Mouse (Mus musculus) urinary bladder, adult 18-20 months (tissue): ENCODE data around the gene Dcpp2.
"Not testable (repeated sequence)": the region's sequence is repeated elsewhere in the genome, so short reads cannot be mapped to it uniquely, and the experiment has no call there.

ENCODE experiments used
- DNase-seq, 2 experiments: peaks; one replicate each; pipeline ENCODE4 v3.0.0; 2022; ENCODE audit warnings: low spot score in 2 of 2, mixed read lengths in 2 of 2

Gene Dcpp2

DNA sequence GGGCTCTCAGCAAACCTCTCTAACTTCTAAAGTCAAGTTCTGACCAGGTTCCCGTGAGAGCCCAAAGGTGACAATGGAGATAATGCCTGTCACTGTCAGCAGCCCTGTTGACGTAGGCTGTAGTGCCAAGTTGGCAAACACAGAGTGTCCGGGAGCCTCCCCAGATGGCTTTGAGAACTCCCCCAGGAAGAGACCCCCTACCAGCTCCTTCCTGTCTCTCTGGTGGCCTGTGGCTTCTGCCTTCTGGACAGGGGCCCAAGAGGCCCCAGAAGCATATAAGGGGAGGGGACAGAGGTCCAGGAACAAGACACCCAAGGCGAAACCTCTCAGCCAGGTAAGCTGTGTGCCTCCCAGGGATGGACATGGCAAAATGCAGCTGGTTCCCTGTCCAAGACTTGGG, at the start of gene Dcpp2, which contains the start of gene Dcpp1:
Dcpp2 (plus strand) TSS at position 305 of the 400 bp plus-strand sequence.
Dcpp1 (plus strand) TSS at position 301 of the 400 bp plus-strand sequence.
- DNase-seq = not testable (repeated sequence)

- DNase-seq = no peak
Measured at GRCm38 (mm10) chr17:23831201-23831600, 49.5 kb upstream of the Dcpp2 start.

DNA sequence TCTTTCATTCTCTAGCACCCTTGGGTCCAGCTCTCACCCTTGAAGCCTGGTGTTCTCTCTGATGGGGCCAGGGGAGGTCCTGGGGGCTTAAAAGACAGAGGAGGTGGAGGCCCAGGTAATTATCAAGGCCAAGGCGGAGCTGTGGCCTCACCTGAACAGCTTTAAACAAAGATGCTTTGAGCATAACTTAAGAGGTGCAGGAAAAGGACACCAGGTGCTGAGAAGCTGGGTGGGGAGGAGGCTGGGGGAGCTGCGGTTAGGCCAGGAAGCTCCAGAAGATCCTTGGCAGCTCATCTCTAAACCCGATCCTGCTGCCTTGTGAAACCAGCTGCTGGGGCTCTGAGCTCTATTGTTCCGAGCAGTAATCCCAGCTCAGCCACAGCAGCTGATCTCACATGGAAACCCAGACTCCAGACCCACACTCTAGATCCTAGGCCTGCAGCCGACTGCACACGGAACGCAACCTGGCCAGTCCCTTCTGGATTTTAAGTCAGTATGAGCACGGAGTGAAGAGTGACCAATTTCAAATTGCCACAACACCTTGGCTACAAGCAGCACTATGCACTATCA, 44.6 kb upstream of the Dcpp2 start, which contains the start of gene Prss33:
Prss33 (minus strand) TSS at position 51 of the 570 bp plus-strand sequence.
- DNase-seq = no peak

- DNase-seq = no peak
Measured at GRCm38 (mm10) chr17:23841145-23841544, 39.5 kb upstream of the Dcpp2 start.

- no peak for DNase-seq
Measured at GRCm38 (mm10) chr17:23843141-23843811, 37.4 kb upstream of the Dcpp2 start.

DNA sequence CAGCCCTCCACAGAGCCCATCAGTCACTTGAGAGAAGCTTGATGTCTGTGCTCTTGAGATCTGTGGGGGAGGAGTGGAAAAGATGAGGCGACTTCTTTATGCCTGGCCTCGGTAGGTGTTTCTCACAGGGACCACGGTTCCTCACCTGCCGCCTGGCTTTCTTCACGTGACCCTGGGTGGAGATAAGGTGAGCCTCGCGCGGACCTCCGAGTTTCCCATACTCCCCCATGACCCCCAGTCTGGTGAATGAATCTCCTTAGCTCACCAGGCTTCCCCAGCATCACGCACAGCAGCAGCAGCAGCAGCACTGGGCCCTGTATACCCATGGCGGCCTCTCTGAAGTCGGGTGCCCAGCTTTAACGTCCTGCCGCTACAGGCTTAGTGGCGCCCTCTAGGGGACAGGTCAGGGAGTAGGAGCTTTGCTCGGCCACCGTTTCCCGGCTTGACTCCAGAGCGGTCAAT, 36.8 kb upstream of the Dcpp2 start, which contains the start of the genes Prss32 and Prss41:
Prss32 (plus strand) TSS at position 44 of the 462 bp plus-strand sequence.
Prss41 (minus strand) TSS at position 361 of the 462 bp plus-strand sequence.
- no peak for DNase-seq

- no peak for DNase-seq
Measured at GRCm38 (mm10) chr17:23850028-23850427, 30.7 kb upstream of the Dcpp2 start.

GRCm38 (mm10) chr17:23850853-23851749, 29.6 kb upstream of the Dcpp2 start:
- peak in 1 of 2 experiments; percentile 52 for DNase-seq

DNA sequence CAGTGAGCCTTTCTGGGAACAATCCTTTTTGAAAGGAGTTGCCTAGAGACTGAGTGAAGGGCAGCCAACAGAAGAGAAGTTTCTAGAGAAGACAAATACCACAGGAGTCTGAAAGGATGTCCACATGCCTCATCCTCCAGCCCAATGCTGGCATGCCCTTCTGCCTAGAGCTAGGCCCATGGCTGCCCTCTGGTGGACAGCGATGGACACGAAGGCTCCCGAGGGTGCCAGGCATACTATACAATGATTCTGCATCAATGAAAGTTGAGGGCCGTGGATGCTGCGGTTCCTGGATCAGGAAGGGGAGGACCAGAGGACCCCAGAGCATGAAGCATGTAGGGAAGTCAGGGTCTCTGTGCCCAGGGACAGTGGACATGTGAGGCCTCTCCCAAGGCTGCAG, 27.4 kb upstream of the Dcpp2 start:
- no peak for DNase-seq

DNA sequence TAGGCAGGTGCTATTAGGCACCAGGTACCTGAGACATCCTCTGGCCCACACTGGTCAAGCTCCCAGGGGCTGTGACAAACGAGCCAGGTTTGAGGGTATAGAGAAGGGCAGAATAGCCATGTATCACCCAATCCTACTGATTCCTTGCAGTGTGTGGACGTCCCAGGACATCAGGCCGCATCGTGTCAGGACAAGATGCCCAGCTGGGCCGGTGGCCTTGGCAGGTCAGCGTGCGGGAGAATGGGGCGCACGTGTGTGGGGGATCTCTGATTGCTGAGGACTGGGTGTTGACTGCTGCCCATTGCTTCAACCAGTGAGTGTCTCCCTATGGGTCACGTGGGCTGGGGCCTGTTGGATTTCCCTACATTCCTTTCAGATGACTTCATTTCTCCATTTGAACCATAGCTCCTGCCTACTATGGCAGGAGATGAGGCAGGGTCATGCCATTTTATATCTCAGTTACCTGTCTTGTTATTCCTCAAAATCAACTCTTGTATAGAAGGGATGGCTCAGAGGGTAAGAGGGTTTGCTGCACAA, 26.4 kb upstream of the Dcpp2 start:
- DNase-seq = no peak

DNA sequence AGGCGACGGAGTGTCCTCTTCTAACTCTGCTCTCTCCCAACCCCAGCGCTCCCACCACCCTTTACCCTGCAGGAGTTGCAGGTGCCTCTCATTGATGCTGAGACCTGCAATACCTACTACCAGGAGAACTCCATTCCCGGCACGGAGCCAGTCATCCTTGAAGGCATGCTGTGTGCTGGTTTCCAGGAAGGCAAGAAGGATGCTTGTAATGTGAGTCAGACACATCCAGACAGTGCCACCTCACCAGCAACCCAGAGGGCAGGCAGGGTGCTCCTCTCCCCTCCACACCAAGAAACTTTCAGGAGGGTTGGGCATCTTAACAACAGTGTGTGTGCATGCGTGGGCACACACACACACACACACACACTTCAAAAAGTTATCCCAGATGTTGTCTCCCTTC, 23.5 kb upstream of the Dcpp2 start:
- no peak for DNase-seq

- DNase-seq = peak in 1 of 2 experiments; percentile 30
Measured at GRCm38 (mm10) chr17:23857913-23858312, 22.8 kb upstream of the Dcpp2 start.

DNA sequence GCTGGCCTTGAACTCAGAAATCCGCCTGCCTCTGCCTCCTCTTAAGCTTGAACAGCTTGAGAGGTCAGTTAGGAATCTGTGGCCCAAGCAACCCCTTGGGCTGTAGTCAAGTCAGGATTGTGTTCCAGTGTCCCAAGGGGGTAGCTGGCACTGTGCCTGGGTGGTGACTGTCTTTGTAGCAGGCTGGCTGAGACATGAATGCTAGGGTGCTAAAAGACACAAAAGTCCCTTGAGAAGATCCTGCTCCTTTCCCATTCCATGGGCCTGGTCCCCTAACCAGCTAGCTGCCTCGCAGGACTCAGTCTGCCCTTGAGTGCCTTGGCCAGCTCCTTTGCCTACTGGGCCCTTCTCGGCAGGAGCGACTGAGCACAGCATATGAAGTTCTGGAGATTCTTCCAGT, 17.8 kb upstream of the Dcpp2 start:
- DNase-seq = no peak

- no peak for DNase-seq
Measured at GRCm38 (mm10) chr17:23867756-23868155, 12.9 kb upstream of the Dcpp2 start, which contains the start of gene Prss21. Gene Prss21 (plus strand): TSS chr17:23868056.

DNA sequence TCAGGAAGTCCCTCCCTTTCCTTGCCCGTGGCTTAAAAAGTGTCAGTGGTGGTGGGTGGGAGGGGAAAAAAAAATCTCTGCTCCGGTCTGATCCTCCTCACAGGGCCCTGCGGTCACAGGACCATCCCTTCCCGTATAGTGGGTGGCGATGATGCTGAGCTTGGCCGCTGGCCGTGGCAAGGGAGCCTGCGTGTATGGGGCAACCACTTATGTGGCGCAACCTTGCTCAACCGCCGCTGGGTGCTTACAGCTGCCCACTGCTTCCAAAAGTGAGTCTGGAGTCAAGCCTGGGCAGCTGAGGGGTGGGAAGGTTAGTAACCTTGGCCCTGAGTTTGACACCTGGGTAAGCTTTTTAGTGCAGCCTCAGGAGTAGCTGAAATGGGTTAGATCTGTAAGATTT, 12.2 kb upstream of the Dcpp2 start:
- no peak for DNase-seq

- DNase-seq = peak in 1 of 2 experiments; percentile 58
Measured at GRCm38 (mm10) chr17:23873884-23874856, 6.5 kb upstream of the Dcpp2 start.

DNA sequence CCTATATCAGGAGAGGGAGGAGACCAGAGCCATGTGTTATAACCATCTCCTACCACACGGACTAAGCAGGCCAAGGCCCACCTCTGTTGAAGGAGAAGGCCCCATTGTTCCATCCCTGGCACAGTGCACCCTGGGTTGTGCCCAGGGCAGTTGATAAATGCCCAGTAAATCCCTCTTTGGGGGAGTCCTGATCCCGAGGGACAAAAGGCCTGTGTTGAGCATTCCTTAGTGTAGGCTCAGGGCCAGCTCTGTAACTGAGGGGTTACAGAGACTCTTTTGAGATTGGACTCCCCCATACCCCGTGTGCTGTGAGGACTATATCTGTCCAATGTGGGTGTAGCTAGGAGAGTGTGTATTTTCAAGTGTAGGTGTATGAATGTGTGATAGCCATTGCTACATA, 3.9 kb upstream of the Dcpp2 start:
- no peak for DNase-seq

- no peak for DNase-seq
Measured at GRCm38 (mm10) chr17:23877166-23877565, 3.5 kb upstream of the Dcpp2 start.

DNA sequence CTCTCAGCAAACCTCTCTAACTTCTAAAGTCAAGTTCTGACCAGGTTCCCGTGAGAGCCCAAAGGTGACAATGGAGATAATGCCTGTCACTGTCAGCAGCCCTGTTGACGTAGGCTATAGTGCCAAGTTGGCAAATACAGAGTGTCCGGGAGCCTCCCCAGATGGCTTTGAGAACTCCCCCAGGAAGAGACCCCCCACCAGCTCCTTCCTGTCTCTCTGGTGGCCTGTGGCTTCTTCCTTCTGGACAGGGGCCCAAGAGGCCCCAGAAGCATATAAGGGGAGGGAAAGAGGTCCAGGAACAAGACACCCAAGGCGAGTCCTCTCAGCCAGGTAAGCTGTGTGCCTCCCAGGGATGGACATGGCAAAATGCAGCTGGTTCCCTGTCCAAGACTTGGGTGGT, 36.5 kb downstream of the Dcpp2 start, which contains the start of gene Dcpp3:
Dcpp3 (plus strand) TSS at position 301 of the 400 bp plus-strand sequence.
- not testable (repeated sequence) for DNase-seq

DNA sequence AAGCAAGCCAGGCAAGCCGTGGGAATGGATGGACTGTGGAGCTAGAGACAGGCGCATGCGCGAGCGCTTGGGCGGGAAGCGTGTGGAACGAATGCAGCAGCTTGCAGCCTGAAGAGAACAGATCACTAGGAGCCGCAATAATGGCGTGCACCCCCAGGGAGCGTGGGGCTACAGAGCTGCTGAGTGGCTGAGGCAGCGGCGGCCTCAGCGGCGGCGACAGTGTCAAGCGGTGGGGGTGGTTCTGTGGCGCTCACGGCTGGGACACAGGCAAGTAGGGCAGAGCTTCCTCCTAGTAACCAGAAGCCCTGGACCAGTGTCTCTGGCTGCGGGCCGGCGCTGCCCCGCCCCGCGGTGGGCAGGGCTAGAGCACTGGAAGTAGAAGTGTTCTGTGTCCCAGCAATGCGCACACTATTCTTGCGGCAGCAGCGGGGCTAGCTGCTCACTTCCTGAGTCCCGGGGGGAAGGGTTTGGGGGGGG, 43.9 kb downstream of the Dcpp2 start:
- peak; percentile 89 to 91 for DNase-seq
